Mouse (Mus musculus): ENCODE measurements around the gene Dspp. TPM values are rescaled to one million over a fixed set of nuclear protein-coding genes. Genes with fewer than 3 reads are reported as not detected.
A peak's percentile ranks its signal among the peaks of the same experiment; 100 is the strongest.

Gene Dspp
- not detected for total RNA-seq (2021)

GRCm38 (mm10) chr5:104170412-104170811 lies at the start of gene Dspp:
Dspp (plus strand) TSS chr5:104170712.
- intact Hi-C loops (cut with DNase I) = no loop called here
- DNase-seq (ENCODE audit: low spot score) = no peak

GRCm38 (mm10) chr5:104124016-104124658 lies 46.4 kb upstream of the Dspp start:
- DNase-seq (ENCODE audit: low spot score) = no peak
- intact Hi-C loops (cut with DNase I) = no loop called here

- intact Hi-C loops (cut with DNase I) = no loop called here
- no peak for DNase-seq (ENCODE audit: low spot score)
Measured at GRCm38 (mm10) chr5:104126561-104127320, 43.8 kb upstream of the Dspp start.

DNA sequence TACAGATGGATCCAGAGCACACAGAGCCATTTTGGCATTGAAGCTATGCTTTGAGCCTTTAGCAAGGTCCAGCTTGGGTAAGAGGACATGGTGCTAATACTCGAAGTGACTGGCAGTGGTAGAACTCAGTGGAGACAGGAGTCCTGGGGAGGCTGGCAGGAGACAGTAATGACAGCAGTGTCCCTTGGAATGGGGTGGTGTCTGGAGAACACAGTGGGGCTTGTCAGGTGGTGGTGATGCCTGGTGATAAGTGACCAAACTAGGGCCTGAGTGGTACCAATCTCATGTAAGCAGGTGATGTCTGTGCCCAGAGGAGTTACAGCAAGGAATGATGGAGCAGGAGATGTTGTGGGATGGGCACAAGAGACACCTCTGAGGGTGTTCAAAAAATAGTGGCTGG lies 43.2 kb upstream of the Dspp start:
- intact Hi-C loops (cut with DNase I) = no loop called here
- DNase-seq (ENCODE audit: low spot score) = no peak

DNA sequence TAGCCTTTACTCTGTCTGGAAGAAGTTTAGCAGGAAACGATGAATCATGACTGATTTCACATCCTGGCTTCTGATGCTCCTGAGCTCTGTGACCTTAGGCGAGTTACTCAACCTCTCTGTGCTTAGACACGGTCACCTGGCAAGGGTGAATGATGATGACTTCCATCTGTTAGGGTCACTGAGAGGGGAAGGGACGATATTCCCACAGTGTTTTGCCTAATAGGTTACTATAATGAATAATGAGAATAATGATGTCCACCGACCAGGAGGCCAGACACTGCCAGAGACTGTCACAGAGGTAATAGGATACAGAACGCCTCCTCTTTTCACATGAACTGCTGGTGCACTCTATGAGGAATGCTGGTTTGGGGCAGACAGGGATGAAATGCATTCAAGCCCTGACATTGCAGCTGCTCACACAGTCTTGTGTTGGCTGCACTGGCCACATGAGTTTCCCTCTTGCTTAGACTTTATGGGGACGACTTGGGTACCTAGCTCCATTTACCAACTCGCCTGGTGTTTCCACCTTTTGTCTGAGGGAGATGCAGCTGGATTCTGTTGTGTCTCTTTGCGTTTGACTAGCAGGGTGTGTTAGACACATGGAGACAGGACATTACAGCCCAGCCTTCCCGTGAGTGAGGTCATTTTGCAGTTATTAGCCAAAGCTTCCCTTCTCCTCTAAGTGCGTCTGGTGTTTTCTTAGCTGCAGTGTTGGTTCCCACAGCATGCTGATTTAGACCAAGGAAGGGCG lies 42.1 kb upstream of the Dspp start:
- intact Hi-C loops (cut with DNase I) = no loop called here
- peak; percentile 42 for DNase-seq (ENCODE audit: low spot score)

DNA sequence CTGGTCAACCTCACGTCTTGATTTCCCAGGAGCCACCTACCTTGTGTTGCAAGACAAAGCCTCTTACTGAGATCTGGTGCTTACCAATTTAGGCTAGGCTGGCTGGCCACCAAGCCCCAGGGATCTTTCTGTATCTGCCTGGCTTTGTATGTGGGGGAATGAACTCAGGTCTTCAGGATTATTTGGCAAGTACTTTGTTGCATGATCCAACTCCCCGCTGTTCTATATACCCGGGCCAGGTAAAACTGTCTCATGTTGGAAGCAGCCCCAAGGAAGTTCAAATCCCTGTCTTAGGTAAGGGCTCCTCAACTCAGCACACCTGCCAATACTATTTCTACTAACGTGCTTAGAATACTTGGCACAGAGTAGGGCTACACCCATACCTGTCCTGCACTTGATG lies 39.6 kb upstream of the Dspp start:
- intact Hi-C loops (cut with DNase I) = loop anchor here (1.0 to 5.0 kb wide), 3 partner anchors 15 to 206 kb away; no protein-coding TSS in a partner anchor
- DNase-seq (ENCODE audit: low spot score) = no peak

DNA sequence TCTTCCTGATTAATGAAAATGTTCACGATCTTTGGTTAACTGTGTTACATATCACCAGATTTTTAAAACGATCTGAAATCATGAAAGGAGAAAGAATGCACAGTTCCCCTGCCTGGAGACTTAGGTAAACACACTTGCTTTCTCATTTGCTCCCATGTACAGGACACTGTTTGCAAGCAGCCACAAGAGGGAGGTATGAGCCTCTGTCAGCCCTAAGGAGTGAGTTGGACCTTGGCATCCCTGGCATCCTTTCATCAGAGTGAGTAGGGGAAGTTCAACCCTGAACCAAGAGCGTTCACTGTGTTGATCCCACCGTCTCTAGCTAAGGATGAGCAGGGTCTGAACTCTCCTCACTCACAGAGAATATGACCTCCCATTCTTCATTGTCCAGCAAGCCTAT lies 39.0 kb upstream of the Dspp start:
- no peak for DNase-seq (ENCODE audit: low spot score)
- intact Hi-C loops (cut with DNase I) = loop anchor here (1.0 to 5.0 kb wide), 3 partner anchors 15 to 206 kb away; no protein-coding TSS in a partner anchor

- DNase-seq (ENCODE audit: low spot score) = no peak
- intact Hi-C loops (cut with DNase I) = loop anchor here (5.0 kb wide), 2 partner anchors 84 to 204 kb away; no protein-coding TSS in a partner anchor
Measured at GRCm38 (mm10) chr5:104133752-104134151, 36.8 kb upstream of the Dspp start.

- DNase-seq (ENCODE audit: low spot score) = no peak
- intact Hi-C loops (cut with DNase I) = no loop called here
Measured at GRCm38 (mm10) chr5:104137920-104138541, 32.5 kb upstream of the Dspp start.

- DNase-seq (ENCODE audit: low spot score) = no peak
- intact Hi-C loops (cut with DNase I) = no loop called here
Measured at GRCm38 (mm10) chr5:104141067-104141466, 29.4 kb upstream of the Dspp start.

GRCm38 (mm10) chr5:104144057-104144456 lies 26.5 kb upstream of the Dspp start:
- DNase-seq (ENCODE audit: low spot score) = no peak
- intact Hi-C loops (cut with DNase I) = no loop called here

DNA sequence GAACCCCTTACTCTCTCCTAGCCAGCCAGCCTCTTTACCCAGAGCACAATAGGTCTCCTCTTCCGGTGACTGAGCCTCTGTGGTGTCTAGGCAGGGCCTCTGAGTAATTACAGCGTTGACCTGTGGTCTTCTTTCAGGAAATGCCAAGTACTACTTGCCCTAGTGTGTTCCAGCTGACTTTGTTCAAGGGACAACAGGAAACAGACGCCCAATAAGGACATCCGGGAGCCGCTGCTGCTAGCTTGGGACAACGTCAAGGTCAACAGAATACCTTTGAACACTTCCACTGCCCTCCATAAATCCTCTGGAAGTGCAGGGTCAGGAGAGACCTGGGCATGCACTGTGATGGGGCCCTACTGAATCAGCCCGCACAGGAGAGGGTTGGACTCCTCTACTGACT lies 21.2 kb upstream of the Dspp start:
- intact Hi-C loops (cut with DNase I) = loop anchor here (5.0 kb wide), 1 partner anchor 68 kb away; no protein-coding TSS in a partner anchor

GRCm38 (mm10) chr5:104150196-104150595 lies 20.3 kb upstream of the Dspp start:
- intact Hi-C loops (cut with DNase I) = no loop called here

More for the DNA sequence above, 21.2 kb upstream of the Dspp start:
- DNase-seq (ENCODE audit: low spot score) = no peak

DNA sequence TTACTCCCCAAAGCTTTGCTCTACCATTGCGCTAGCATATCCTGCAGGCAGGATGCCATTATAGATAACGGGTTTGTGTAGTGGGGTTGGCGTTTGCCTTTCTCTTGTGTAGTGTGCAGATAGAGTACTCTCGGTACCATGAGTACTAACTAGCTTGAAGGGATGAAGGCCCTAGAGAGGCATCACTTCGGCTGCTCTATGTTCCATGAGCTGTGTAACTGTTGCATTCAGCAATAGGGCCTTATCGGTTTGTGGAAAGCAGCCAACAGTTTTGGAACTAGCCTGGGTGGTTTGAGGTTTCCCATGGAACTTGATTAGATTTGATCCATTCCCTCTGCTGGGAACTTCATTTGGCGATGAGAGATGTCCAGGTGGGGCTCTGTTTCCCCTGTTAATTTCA lies 12.8 kb upstream of the Dspp start:
- intact Hi-C loops (cut with DNase I) = no loop called here
- no peak for DNase-seq (ENCODE audit: low spot score)

More at GRCm38 (mm10) chr5:104150196-104150595, 20.3 kb upstream of the Dspp start:
- DNase-seq (ENCODE audit: low spot score) = no peak

DNA sequence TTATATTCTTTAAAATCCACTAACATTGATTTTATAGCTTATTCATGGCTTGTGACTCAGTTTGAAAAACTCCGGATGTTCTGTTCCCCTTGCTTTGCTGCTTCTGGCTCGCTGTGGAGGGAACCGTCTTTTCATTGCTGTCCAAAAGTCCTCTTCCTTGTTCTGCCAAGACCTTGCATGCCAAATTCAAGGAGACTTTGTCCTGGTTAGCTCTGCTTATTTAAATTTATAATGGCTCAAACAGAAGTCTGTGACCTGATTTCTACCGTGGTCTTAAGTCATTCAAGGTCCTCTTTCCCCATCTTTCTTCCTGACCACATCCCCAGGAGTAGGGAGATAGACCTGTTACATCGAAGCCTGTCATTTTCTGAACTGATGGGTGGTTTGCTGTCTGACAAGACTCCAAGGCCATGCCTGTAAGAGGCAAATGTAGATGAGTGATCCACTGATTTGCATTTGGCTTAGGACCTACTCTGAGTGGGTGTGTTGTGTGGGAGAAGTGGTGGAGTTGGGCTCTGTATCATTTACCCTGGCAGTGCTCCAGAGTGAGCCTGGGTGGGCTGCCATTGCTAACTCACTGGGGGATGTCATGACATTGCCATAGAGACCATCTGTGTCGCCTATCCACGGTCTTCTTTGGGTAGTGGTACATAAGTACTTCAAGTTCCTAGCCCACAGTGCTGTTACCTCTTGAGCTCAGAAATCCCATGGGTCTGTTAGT lies 12.0 kb upstream of the Dspp start:
- DNase-seq (ENCODE audit: low spot score) = no peak
- intact Hi-C loops (cut with DNase I) = no loop called here

- intact Hi-C loops (cut with DNase I) = no loop called here
- no peak for DNase-seq (ENCODE audit: low spot score)
Measured at GRCm38 (mm10) chr5:104160581-104160980, 9.9 kb upstream of the Dspp start.

GRCm38 (mm10) chr5:104161390-104161789 lies 9.1 kb upstream of the Dspp start:
- peak; percentile 10 for DNase-seq (ENCODE audit: low spot score)
- intact Hi-C loops (cut with DNase I) = no loop called here

DNA sequence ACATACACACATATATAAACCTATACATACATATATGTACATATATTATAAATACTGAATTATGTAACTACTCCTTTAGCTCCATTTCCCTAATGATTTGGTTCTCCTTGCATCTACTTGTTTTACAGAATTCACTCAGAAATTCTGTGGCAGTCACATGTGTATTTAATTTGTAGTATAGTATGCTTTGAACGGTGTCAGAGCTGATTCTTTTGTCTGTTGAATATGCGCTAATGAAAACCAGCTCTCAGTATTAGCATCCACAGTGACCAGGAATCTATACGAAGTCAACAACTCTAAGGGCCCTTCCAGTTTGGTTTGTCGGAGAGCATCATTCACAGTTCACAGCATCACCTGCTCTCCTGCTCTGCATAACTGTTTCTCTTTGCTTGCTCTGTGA lies 7.0 kb upstream of the Dspp start:
- no peak for DNase-seq (ENCODE audit: low spot score)
- intact Hi-C loops (cut with DNase I) = no loop called here

DNA sequence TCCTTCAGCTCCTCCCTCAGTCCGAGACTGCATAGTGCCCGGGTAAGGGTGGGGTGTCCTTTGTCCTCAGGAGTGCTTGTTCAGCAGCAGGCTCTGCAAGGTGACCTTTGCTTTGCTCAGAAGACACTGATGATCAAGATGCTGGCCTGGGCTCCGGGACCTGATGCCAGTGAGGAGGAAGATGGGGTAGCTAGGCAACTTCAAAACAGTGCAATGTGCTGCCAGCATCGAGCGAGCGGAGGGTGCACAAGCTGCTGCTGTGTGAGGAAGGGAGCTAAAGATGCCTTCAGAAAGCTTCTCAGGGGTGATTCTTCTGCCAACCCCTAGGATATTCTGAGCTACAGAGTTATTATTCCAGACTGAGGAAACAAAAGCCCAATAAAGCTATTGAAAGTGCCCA lies 2.6 kb downstream of the Dspp start:
- intact Hi-C loops (cut with DNase I) = no loop called here
- DNase-seq (ENCODE audit: low spot score) = no peak

DNA sequence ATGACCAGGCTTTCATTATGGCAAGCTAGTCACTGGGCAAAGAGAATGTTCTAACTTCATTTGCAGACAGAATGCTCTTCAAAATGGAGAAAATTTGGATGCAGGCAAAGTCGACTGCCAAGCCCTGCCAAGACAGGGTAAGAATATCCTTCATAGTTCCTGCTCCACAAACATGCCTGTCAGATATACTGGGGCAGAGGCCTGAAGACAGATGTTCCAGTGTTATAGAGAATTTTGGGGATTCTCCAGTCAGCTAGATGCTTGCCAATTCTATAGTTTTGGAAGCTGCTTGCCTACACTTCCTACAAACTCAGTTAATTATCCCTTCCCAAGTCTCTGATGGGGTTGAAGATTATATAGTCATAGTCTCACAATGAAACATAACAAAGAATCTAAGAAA lies 13.2 kb downstream of the Dspp start:
- intact Hi-C loops (cut with DNase I) = no loop called here
- DNase-seq (ENCODE audit: low spot score) = no peak

All from heart, postnatal 25 days (tissue).